ENCODE assay signal across 9 mouse cellular contexts in the genomic region with DNA sequence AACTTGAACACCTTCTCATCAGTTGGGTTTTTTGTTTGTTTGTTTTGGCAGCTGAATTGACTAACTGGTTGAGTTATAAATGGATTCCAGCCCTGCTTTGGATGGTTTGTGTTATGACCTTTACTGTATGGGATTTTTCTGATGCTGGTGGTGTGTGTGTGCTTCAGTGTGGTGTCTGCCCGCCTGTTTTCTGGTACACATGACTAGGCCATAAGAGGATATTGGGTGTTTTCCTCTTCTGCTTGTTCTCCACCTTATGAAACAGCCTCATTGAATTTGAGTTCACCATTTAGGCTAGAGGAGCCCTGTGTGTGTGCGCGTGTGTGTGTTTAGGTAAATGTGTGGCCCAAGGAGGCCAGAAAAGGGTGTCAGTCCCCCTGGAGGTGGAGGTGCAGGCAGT. TPM values are rescaled to one million over a fixed set of nuclear protein-coding genes. Genes with fewer than 3 reads are reported as not detected.
A peak's percentile ranks its signal among the peaks of the same experiment; 100 is the strongest.
DNase-seq lines count a peak whose midpoint lies in the region; ATAC-seq and TF ChIP-seq lines count a peak whose summit lies in the region.
"Had no signal": no experiment of that assay in that cellular context is flagged by ENCODE, and none has a peak within 500 bp of the region (broad histone marks: within the 10 kb centered on the region; RNA-seq: fewer than 3 reads in every experiment).

No protein-coding gene starts in this region.

- ATAC-seq in embryonic facial prominence, embryonic 15.5 days (ENCODE audit: insufficient number of reproducible peaks, low FRiP score, low TSS enrichment, low read depth) = no peak
- ATAC-seq in limb, embryonic 14.5 days (ENCODE audit: low FRiP score, low read depth) = no peak
- ATAC-seq: Patski had no signal

- no peaks in the 10 kb centered on the region for H3K27me3 ChIP-seq in embryonic facial prominence, embryonic 15.5 days
- H3K27me3 ChIP-seq in limb, embryonic 14.5 days (ENCODE audit: control insufficient read depth, insufficient read depth, low read length) = no peaks in the 10 kb centered on the region
- H3K27me3 ChIP-seq: Patski had no signal

- no peak for TF ChIP-seq POLR2A in limb, embryonic 14.5 days (IDR thresholded peaks at IDR 0.05; ENCODE audit: borderline replicate concordance, extremely low read depth, insufficient read depth, insufficient read length)

- DNase-seq in embryo, embryonic 11 days = peak; percentile 6
- no peak for DNase-seq in embryo, embryonic 9.5 days (ENCODE audit: extremely low spot score)
- DNase-seq in 3T3-L1 (ENCODE audit: low read depth, low spot score) = peak; percentile 48
- no peak for DNase-seq in limb, embryonic 14.5 days (ENCODE audit: low spot score)
- no peak for DNase-seq in right cerebral cortex, adult 18-20 months
- no peak for DNase-seq in adrenal gland, adult 18-20 months (ENCODE audit: low spot score in 2 of 2)
- DNase-seq in adipocyte (ENCODE audit: low spot score) = no peak

- WGBS in embryonic facial prominence, embryonic 15.5 days = 56% methylated on average over 3 of the region's 3 CpGs
- 49% methylated on average over 3 of the region's 3 CpGs for whole genome bisulfite sequencing in limb, embryonic 14.5 days

- no peak overlapping the region for H3K27ac ChIP-seq in embryonic facial prominence, embryonic 15.5 days (replicated peaks)
- no peak overlapping the region for H3K27ac ChIP-seq in limb, embryonic 14.5 days (replicated peaks; ENCODE audit: low read depth, low read length)

- peaks cover 33% of the 10 kb centered on the region for H3K4me1 ChIP-seq in embryonic facial prominence, embryonic 15.5 days
- peaks cover 12% of the 10 kb centered on the region for H3K4me1 ChIP-seq in limb, embryonic 14.5 days (ENCODE audit: control insufficient read depth, insufficient read depth, low read length)

- no peaks in the 10 kb centered on the region for H3K9me3 ChIP-seq in embryonic facial prominence, embryonic 15.5 days (replicated peaks)
- H3K9me3 ChIP-seq in limb, embryonic 14.5 days (ENCODE audit: control insufficient read depth, low read length) = no peaks in the 10 kb centered on the region

- H3K4me2 ChIP-seq in embryonic facial prominence, embryonic 15.5 days (replicated peaks) = peak overlapping the region; percentile 74
- peak overlapping the region; percentile 81 for H3K4me2 ChIP-seq in limb, embryonic 14.5 days (replicated peaks; ENCODE audit: low read depth, low read length, severe bottlenecking)

- no peaks in the 10 kb centered on the region for H3K36me3 ChIP-seq in embryonic facial prominence, embryonic 15.5 days
- peaks cover 3% of the 10 kb centered on the region; the same call in 1 of the 2 replicates for H3K36me3 ChIP-seq in limb, embryonic 14.5 days (ENCODE audit: control insufficient read depth, insufficient read depth, low read length)

- peak overlapping the region; percentile 93 for H3K9ac ChIP-seq in embryonic facial prominence, embryonic 15.5 days
- H3K9ac ChIP-seq in limb, embryonic 14.5 days (ENCODE audit: low read depth, low read length, severe bottlenecking) = peak overlapping the region; percentile 99

- peak overlapping the region; percentile 91 for H3K4me3 ChIP-seq in embryonic facial prominence, embryonic 15.5 days (replicated peaks)
- peak overlapping the region; percentile 97 for H3K4me3 ChIP-seq in limb, embryonic 14.5 days (replicated peaks; ENCODE audit: low read length)

RNA-seq across cellular contexts. Expression of a gene that starts 1.1 kb away (rescaled TPM):
- polyA plus RNA-seq in embryonic facial prominence, embryonic 15.5 days (2015; fragmentation: Nextera tagmentation; extraction: Ambion mirVana) = 92.3 and 101 TPM in 2 replicates
- 65.2 and 76.3 TPM in 2 replicates for polyA plus RNA-seq in limb, embryonic 14.5 days (2012; rRNA removed)
- 105 and 116 TPM in 2 replicates for polyA plus RNA-seq in limb, embryonic 14.5 days (2014; fragmentation: Nextera tagmentation; extraction: Ambion mirVana)
- 10 to 100 TPM; 66.4 to 68.5 TPM for total RNA-seq in adrenal gland, adult 18-20 months (2021)

RNA-seq across cellular contexts. Expression of a gene that starts 2.1 kb away (rescaled TPM):
- 135 and 138 TPM in 2 replicates for polyA plus RNA-seq in embryonic facial prominence, embryonic 15.5 days (2015; fragmentation: Nextera tagmentation; extraction: Ambion mirVana)
- 73.8 and 99.9 TPM in 2 replicates for polyA plus RNA-seq in limb, embryonic 14.5 days (2012; rRNA removed)
- 167 and 179 TPM in 2 replicates for polyA plus RNA-seq in limb, embryonic 14.5 days (2014; fragmentation: Nextera tagmentation; extraction: Ambion mirVana)
- 100 to 1,000 TPM; 115 to 126 TPM for total RNA-seq in adrenal gland, adult 18-20 months (2021)

RNA-seq across cellular contexts. Expression of a gene that starts 12.1 kb away (rescaled TPM):
- polyA plus RNA-seq in embryonic facial prominence, embryonic 15.5 days (2015; fragmentation: Nextera tagmentation; extraction: Ambion mirVana) = 44.6 and 47.9 TPM in 2 replicates
- 39.9 and 49.7 TPM in 2 replicates for polyA plus RNA-seq in limb, embryonic 14.5 days (2012; rRNA removed)
- polyA plus RNA-seq in limb, embryonic 14.5 days (2014; fragmentation: Nextera tagmentation; extraction: Ambion mirVana) = 45.1 and 47.3 TPM in 2 replicates
- total RNA-seq in adrenal gland, adult 18-20 months (2021) = 10 to 100 TPM; 30.2 to 33.4 TPM

RNA-seq across cellular contexts. Expression of a gene that starts 12.9 kb away (rescaled TPM):
- polyA plus RNA-seq in embryonic facial prominence, embryonic 15.5 days (2015; fragmentation: Nextera tagmentation; extraction: Ambion mirVana) = 0.83 and 1.6 TPM in 2 replicates
- polyA plus RNA-seq in limb, embryonic 14.5 days (2012; rRNA removed) = 0.08 and 0.22 TPM in 2 replicates
- 1.4 and 1.6 TPM in 2 replicates for polyA plus RNA-seq in limb, embryonic 14.5 days (2014; fragmentation: Nextera tagmentation; extraction: Ambion mirVana)
- not detected for total RNA-seq in adrenal gland, adult 18-20 months (2021)

RNA-seq across cellular contexts. Expression of a gene that starts 43.4 kb away (rescaled TPM):
- 17.9 and 21.7 TPM in 2 replicates for polyA plus RNA-seq in embryonic facial prominence, embryonic 15.5 days (2015; fragmentation: Nextera tagmentation; extraction: Ambion mirVana)
- polyA plus RNA-seq in limb, embryonic 14.5 days (2012; rRNA removed) = 9.8 and 11.9 TPM in 2 replicates
- 15.0 and 21.2 TPM in 2 replicates for polyA plus RNA-seq in limb, embryonic 14.5 days (2014; fragmentation: Nextera tagmentation; extraction: Ambion mirVana)
- total RNA-seq in adrenal gland, adult 18-20 months (2021) = 10 to 100 TPM; 35.7 to 43.5 TPM

Comparison
In these comparisons a context has a peak if more than half of its experiments do, and no peak if none do; other contexts are left out.
1. DNase-seq: peak in embryo, embryonic 11 days (single experiment) and 3T3-L1 (single experiment); none in embryo, embryonic 9.5 days (single experiment), limb, embryonic 14.5 days (single experiment), right cerebral cortex, adult 18-20 months (single experiment), adrenal gland, adult 18-20 months (0 of 2) and adipocyte (single experiment).